Mouse (Mus musculus): ENCODE results near the gene Mrc2. TPM values are rescaled to one million over a fixed set of nuclear protein-coding genes. Genes with fewer than 3 reads are reported as not detected.

Gene Mrc2
- polyA plus RNA-seq, 1 experiment from 2014 or later = 5.3 TPM

GRCm38 (mm10) chr11:105312311-105312942, 20.0 kb downstream of the Mrc2 start:
- Histone ChIP-seq H3K27ac (no peak overlapping the region), H3K9me3 (no peaks in the 10 kb centered on the region), H3K9ac (replicated peaks) (no peak overlapping the region), H3K36me3 (no peaks in the 10 kb centered on the region), H3K27me3 (no peaks in the 10 kb centered on the region), H3K4me1 (replicated peaks) (peaks cover 38% of the 10 kb centered on the region), H3K4me3 (replicated peaks) (no peak overlapping the region), H3K4me2 (replicated peaks) (no peak overlapping the region)
- ATAC-seq = no peak; the same call in 1 of the 2 replicates
- WGBS = 59% methylated on average over 12 of the region's 12 CpGs

- Histone ChIP-seq H3K4me1 (replicated peaks) (peaks cover 38% of the 10 kb centered on the region), H3K27me3 (no peaks in the 10 kb centered on the region), H3K4me3 (replicated peaks) (no peak overlapping the region), H3K36me3 (no peaks in the 10 kb centered on the region), H3K27ac (peak overlapping the region; percentile 58), H3K9me3 (no peaks in the 10 kb centered on the region), H3K4me2 (replicated peaks) (peak overlapping the region; percentile 20; the same call in 1 of the 2 replicates), H3K9ac (replicated peaks) (peak overlapping the region; percentile 44)
- ATAC-seq = peak; percentile 62
- 42% methylated on average over 10 of the region's 10 CpGs for WGBS
Observed at GRCm38 (mm10) chr11:105312972-105313632, 20.7 kb downstream of the Mrc2 start.

GRCm38 (mm10) chr11:105313633-105314014, 21.2 kb downstream of the Mrc2 start:
- Histone ChIP-seq H3K27me3 (no peaks in the 10 kb centered on the region), H3K9ac (replicated peaks) (peak overlapping the region; percentile 44), H3K4me2 (replicated peaks) (peak overlapping the region; percentile 20; the same call in 1 of the 2 replicates), H3K9me3 (no peaks in the 10 kb centered on the region), H3K4me1 (replicated peaks) (peaks cover 37% of the 10 kb centered on the region), H3K36me3 (no peaks in the 10 kb centered on the region), H3K27ac (peak overlapping the region; percentile 58), H3K4me3 (replicated peaks) (no peak overlapping the region)
- peak; percentile 37; the same call in 1 of the 2 replicates for ATAC-seq
- 18% methylated on average over 8 of the region's 8 CpGs for WGBS

GRCm38 (mm10) chr11:105315296-105315695, 22.9 kb downstream of the Mrc2 start:
- Histone ChIP-seq H3K4me3 (replicated peaks) (no peak overlapping the region), H3K9ac (replicated peaks) (no peak overlapping the region), H3K4me2 (replicated peaks) (no peak overlapping the region), H3K36me3 (no peaks in the 10 kb centered on the region), H3K9me3 (no peaks in the 10 kb centered on the region), H3K4me1 (replicated peaks) (peaks cover 34% of the 10 kb centered on the region), H3K27me3 (no peaks in the 10 kb centered on the region), H3K27ac (no peak overlapping the region)
- 77% methylated on average over 8 of the region's 8 CpGs for WGBS
- ATAC-seq = no peak

GRCm38 (mm10) chr11:105316121-105316520, 23.7 kb downstream of the Mrc2 start:
- Histone ChIP-seq H3K9ac (replicated peaks) (no peak overlapping the region), H3K4me2 (replicated peaks) (no peak overlapping the region), H3K9me3 (no peaks in the 10 kb centered on the region), H3K27me3 (no peaks in the 10 kb centered on the region), H3K4me1 (replicated peaks) (peaks cover 34% of the 10 kb centered on the region), H3K27ac (no peak overlapping the region), H3K36me3 (no peaks in the 10 kb centered on the region), H3K4me3 (replicated peaks) (no peak overlapping the region)
- no peak for ATAC-seq
- WGBS = 97% methylated on average over 4 of the region's 4 CpGs

DNA sequence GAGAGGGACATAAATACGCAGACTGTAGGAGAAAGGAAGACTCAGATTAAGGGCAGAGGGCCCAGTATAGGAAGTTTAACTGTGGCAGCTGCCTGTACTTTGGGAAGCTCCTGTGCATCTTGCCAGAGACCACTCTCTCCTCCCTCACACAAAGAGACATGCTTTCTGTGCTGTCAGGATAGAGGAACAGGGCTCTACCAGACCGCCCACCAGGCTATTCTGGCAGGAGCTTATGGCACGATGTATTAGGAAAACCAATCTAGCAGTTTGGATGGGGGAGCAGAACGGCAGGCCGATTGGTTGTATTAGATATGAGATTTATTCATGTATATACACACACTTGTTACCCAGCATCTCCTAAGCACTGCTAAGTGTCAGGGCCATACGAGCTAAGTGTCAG, 25.3 kb downstream of the Mrc2 start:
- Histone ChIP-seq H3K9ac (replicated peaks) (no peak overlapping the region), H3K4me3 (replicated peaks) (no peak overlapping the region), H3K36me3 (no peaks in the 10 kb centered on the region), H3K4me1 (replicated peaks) (peaks cover 21% of the 10 kb centered on the region), H3K4me2 (replicated peaks) (no peak overlapping the region), H3K27me3 (no peaks in the 10 kb centered on the region), H3K9me3 (no peaks in the 10 kb centered on the region), H3K27ac (no peak overlapping the region)
- ATAC-seq = no peak
- WGBS = 94% methylated on average over 6 of the region's 6 CpGs

- Histone ChIP-seq H3K9ac (replicated peaks) (no peak overlapping the region), H3K9me3 (no peaks in the 10 kb centered on the region), H3K27me3 (no peaks in the 10 kb centered on the region), H3K36me3 (no peaks in the 10 kb centered on the region), H3K4me3 (replicated peaks) (no peak overlapping the region), H3K4me2 (replicated peaks) (no peak overlapping the region), H3K27ac (no peak overlapping the region), H3K4me1 (replicated peaks) (no peaks in the 10 kb centered on the region)
- ATAC-seq = no peak
- WGBS = 86% methylated on average over 2 of the region's 2 CpGs
Observed at GRCm38 (mm10) chr11:105321090-105321489, 28.6 kb downstream of the Mrc2 start.

DNA sequence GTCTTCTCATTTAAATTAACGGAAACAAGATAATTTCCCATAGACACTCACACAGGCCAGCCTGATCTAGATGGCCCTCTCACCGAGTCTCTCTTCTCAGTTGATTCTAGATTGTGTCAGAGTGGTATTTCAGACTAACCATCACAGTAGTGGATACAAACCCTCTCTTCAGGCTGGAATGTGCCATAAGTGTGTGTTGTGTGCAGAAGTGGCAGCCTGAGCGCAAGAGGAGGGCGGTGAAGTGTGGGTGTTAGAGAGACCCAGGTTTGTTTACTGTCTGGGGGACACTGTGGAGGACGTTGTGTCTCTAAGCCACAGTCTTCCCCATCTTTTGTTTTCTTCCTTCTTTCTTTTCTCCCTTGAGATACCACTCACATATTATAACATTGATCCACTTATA, 31.1 kb downstream of the Mrc2 start:
- ATAC-seq = no peak
- Histone ChIP-seq H3K27ac (no peak overlapping the region), H3K36me3 (no peaks in the 10 kb centered on the region), H3K4me3 (replicated peaks) (no peak overlapping the region), H3K27me3 (no peaks in the 10 kb centered on the region), H3K9ac (replicated peaks) (no peak overlapping the region), H3K4me2 (replicated peaks) (no peak overlapping the region), H3K4me1 (replicated peaks) (no peaks in the 10 kb centered on the region), H3K9me3 (no peaks in the 10 kb centered on the region)
- WGBS = 86% methylated on average over 5 of the region's 5 CpGs

DNA sequence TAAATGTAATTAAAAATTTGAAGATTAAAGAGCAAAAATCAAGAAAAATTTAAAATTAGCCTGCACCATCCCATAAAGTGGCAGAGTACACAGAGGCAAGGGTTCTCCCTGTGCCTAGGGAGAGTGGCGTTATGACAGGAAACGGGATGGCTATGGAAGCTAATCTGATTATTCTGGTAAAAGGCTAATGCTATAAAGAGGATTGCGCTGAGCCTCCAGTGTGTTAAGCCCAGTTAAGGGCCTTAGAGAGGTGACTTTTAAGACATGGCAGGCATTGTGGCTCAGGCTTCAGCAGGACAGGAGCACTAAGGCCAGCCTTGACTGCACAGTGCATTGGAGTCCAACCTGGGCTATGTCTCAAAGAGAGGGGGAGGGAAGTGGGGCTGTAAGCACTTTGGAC, 34.7 kb downstream of the Mrc2 start:
- Histone ChIP-seq H3K4me1 (replicated peaks) (peaks cover 6% of the 10 kb centered on the region), H3K27ac (no peak overlapping the region), H3K4me3 (replicated peaks) (no peak overlapping the region), H3K4me2 (replicated peaks) (no peak overlapping the region), H3K27me3 (no peaks in the 10 kb centered on the region), H3K9me3 (no peaks in the 10 kb centered on the region), H3K36me3 (no peaks in the 10 kb centered on the region), H3K9ac (replicated peaks) (no peak overlapping the region)
- WGBS = 42% methylated on average over 3 of the region's 3 CpGs
- ATAC-seq = no peak

GRCm38 (mm10) chr11:105329962-105330361, 37.5 kb downstream of the Mrc2 start:
- Histone ChIP-seq H3K27me3 (no peaks in the 10 kb centered on the region), H3K4me3 (replicated peaks) (no peak overlapping the region), H3K4me2 (replicated peaks) (no peak overlapping the region), H3K36me3 (no peaks in the 10 kb centered on the region), H3K4me1 (replicated peaks) (peaks cover 6% of the 10 kb centered on the region), H3K27ac (no peak overlapping the region), H3K9me3 (no peaks in the 10 kb centered on the region), H3K9ac (replicated peaks) (no peak overlapping the region)
- 80% methylated on average over 9 of the region's 9 CpGs for WGBS
- no peak for ATAC-seq

DNA sequence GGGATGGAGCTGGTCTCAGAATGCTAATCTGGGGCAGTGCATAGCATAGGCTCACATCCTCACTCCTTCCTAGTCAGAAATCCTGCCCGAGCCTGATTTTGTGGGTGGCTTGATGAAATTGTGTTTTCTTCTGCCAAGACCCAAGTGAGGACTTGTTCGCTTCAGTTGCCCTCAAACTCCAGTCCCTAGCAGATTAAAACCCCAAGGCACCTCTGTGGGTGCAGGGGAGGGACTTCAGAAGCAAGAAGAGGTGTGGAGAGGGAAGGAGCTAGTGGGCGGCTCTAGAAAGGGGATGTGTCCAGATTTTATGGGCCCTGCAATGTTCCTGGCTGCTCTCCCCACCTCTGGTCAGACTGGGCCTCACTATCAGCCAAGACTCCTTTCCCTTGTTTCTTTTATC, 38.7 kb downstream of the Mrc2 start:
- peaks cover 6% of the 10 kb centered on the region for H3K4me1 ChIP-seq (replicated peaks)
- no peak overlapping the region for H3K9ac ChIP-seq (replicated peaks)
- WGBS = 99% methylated on average over 3 of the region's 3 CpGs
- no peak overlapping the region for H3K4me3 ChIP-seq (replicated peaks)
- H3K4me2 ChIP-seq (replicated peaks) = no peak overlapping the region
- no peaks in the 10 kb centered on the region for H3K9me3 ChIP-seq
- H3K36me3 ChIP-seq = no peaks in the 10 kb centered on the region
- ATAC-seq = no peak
- no peaks in the 10 kb centered on the region for H3K27me3 ChIP-seq
- no peak overlapping the region for H3K27ac ChIP-seq

DNA sequence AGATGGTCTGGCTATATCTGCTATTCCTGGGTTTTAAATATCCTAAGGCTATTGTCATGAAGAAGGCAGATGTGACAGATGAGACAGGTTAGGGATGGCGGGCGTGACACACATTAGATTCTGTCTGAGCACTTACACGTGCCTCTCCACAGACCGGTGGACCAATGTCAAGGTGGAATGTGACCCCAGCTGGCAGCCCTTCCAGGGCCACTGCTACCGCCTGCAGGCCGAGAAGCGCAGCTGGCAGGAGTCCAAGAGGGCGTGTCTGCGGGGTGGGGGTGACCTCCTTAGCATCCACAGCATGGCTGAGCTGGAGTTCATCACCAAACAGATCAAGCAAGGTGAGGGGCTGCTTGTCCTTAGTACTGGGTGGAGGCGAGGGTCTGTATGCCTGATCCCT, 39.3 kb downstream of the Mrc2 start:
- H3K36me3 ChIP-seq = no peaks in the 10 kb centered on the region

More for the DNA sequence above, 39.3 kb downstream of the Mrc2 start:
- Histone ChIP-seq H3K27ac (no peak overlapping the region), H3K9ac (replicated peaks) (no peak overlapping the region), H3K27me3 (no peaks in the 10 kb centered on the region), H3K9me3 (no peaks in the 10 kb centered on the region), H3K4me1 (replicated peaks) (peaks cover 6% of the 10 kb centered on the region), H3K4me3 (replicated peaks) (no peak overlapping the region), H3K4me2 (replicated peaks) (no peak overlapping the region)
- ATAC-seq = no peak
- WGBS = 46% methylated on average over 10 of the region's 10 CpGs

Measured in midbrain, embryonic 13.5 days (tissue).